Mouse (Mus musculus) CD4-positive, CD25-positive, alpha-beta regulatory T cell, adult 2 months (primary cell): ENCODE measurements at regions not wholly inside any gene's neighbourhood (a gene's known extent, or its start where the extent isn't known, plus 50 kb on each side); places are given as distances from the start of the nearest gene placed in this dataset.
A peak's percentile ranks its signal among the peaks of the same experiment; 100 is the strongest.
"Not testable (repeated sequence)": the region's sequence is repeated elsewhere in the genome, so short reads cannot be mapped to it uniquely, and the experiment has no call there.

ENCODE experiments used
- DNase-seq: peaks from one replicate; pipeline ENCODE4 v3.0.0-alpha.2; 2012; ENCODE audit warnings: low read depth, low spot score

GRCm38 (mm10) chr5:148652525-148653243 is 100.1 kb upstream of the Ubl3 start:
- no peak for DNase-seq

- no peak for DNase-seq
These were observed 99.1 kb upstream of the Ubl3 start for GRCm38 (mm10) chr5:148651736-148652135.

- not testable (repeated sequence) for DNase-seq
These were observed 97.0 kb upstream of the Ubl3 start for GRCm38 (mm10) chr5:148649573-148649972.

- DNase-seq: no peak
These were observed 96.5 kb upstream of the Ubl3 start for GRCm38 (mm10) chr5:148649123-148649522.

GRCm38 (mm10) chr5:148647644-148648043 is 95.1 kb upstream of the Ubl3 start:
- DNase-seq: no peak

- DNase-seq: no peak
These were observed 93.2 kb upstream of the Ubl3 start for GRCm38 (mm10) chr5:148645772-148646171.

- DNase-seq: peak; percentile 47
These were observed 92.6 kb upstream of the Ubl3 start for GRCm38 (mm10) chr5:148645191-148645681.

- DNase-seq: peak; percentile 29
These were observed 91.8 kb upstream of the Ubl3 start for GRCm38 (mm10) chr5:148644345-148644744.

GRCm38 (mm10) chr5:148641652-148642395 is 89.2 kb upstream of the Ubl3 start:
- DNase-seq: no peak

GRCm38 (mm10) chr5:148640523-148640922 is 87.9 kb upstream of the Ubl3 start:
- no peak for DNase-seq

- DNase-seq: peak; percentile 61
These were observed 82.3 kb upstream of the Ubl3 start for GRCm38 (mm10) chr5:148634919-148635356.

GRCm38 (mm10) chr5:148633999-148634398 is 81.4 kb upstream of the Ubl3 start:
- DNase-seq: peak; percentile 31

- no peak for DNase-seq
These were observed 80.7 kb upstream of the Ubl3 start for GRCm38 (mm10) chr5:148633331-148633730.

- no peak for DNase-seq
These were observed 80.1 kb upstream of the Ubl3 start for GRCm38 (mm10) chr5:148632516-148633170.

GRCm38 (mm10) chr5:148631566-148631965 is 79.0 kb upstream of the Ubl3 start:
- DNase-seq: no peak

GRCm38 (mm10) chr5:148626014-148626413 is 73.4 kb upstream of the Ubl3 start:
- DNase-seq: peak; percentile 52

- DNase-seq: peak; percentile 79
These were observed 72.2 kb upstream of the Ubl3 start for GRCm38 (mm10) chr5:148624649-148625405.

GRCm38 (mm10) chr5:148620895-148621786 is 68.6 kb upstream of the Ubl3 start:
- peak; percentile 33 for DNase-seq

- DNase-seq: peak; percentile 46
These were observed 67.3 kb upstream of the Ubl3 start for GRCm38 (mm10) chr5:148619917-148620316.

GRCm38 (mm10) chr5:148616426-148616825 is 63.8 kb upstream of the Ubl3 start:
- DNase-seq: no peak
